ENCODE assay signal across 12 mouse cellular contexts in the genomic region with DNA sequence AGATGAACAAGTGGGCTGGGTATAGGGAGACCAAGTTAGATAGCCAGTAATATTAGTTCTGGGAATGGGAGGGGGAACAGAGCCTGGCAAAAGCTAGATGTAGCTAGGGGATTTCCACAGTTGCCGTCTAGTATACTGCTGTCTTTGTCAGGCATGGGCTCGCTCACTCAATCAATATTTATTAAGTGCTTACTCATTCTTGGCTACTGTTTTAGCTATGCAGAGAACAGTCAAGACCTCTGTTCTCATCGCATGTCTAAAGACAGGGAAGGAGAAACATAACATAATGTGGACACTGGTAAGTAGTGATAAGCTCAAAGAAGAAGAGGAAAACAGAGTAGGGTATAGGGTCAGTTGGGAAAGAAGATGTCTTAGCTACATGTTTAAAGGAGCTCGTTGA.
DNase-seq lines count a peak whose midpoint lies in the region; ATAC-seq and TF ChIP-seq lines count a peak whose summit lies in the region.
"Had no signal": no experiment of that assay in that cellular context is flagged by ENCODE, and none has a peak within 500 bp of the region (broad histone marks: within the 10 kb centered on the region; RNA-seq: fewer than 3 reads in every experiment).

No protein-coding gene starts in this region.

- DNase-seq in CH12.LX (ENCODE audit: extremely low read depth) = peak; percentile 22
- no peak for DNase-seq in spleen, postnatal 4 days (ENCODE audit: low spot score in 2 of 2)
- no peak for DNase-seq in heart, adult 9 months (ENCODE audit: low spot score in 2 of 2)
- DNase-seq: kidney, adult 8-10 months had no signal

- no peak overlapping the region for H3K4me3 ChIP-seq in hindbrain, embryonic 12.5 days
- no peak overlapping the region for H3K4me3 ChIP-seq in hindbrain, embryonic 16.5 days (ENCODE audit: low read length)
- H3K4me3 ChIP-seq in CH12.LX (replicated peaks in 1 of 3; ENCODE audit: low read depth in 2 of 3, low read length in 2 of 3, poor library complexity in 1 of 3) = peak overlapping the region in 2 of 3 experiments; percentile 17 to 37
- no peak overlapping the region for H3K4me3 ChIP-seq in embryonic facial prominence, embryonic 15.5 days (replicated peaks)
- H3K4me3 ChIP-seq in midbrain, embryonic 13.5 days (replicated peaks) = no peak overlapping the region
- H3K4me3 ChIP-seq: heart, embryonic 10.5 days; megakaryocyte, embryonic 14.5 days; neural tube, embryonic 12.5 days had no signal

- peak; percentile 30; the same call in 1 of the 2 replicates for TF ChIP-seq POLR2A in CH12.LX (IDR thresholded peaks at IDR 0.05; ENCODE audit: low read depth, low read length)

- no peak for TF ChIP-seq RAD21 in CH12.LX (IDR thresholded peaks at IDR 0.05; ENCODE audit: low read depth, low read length)

- TF ChIP-seq EP300 in CH12.LX (IDR thresholded peaks at IDR 0.05; ENCODE audit: low read length) = peak; percentile 91

- peaks cover 9% of the 10 kb centered on the region for H3K4me1 ChIP-seq in hindbrain, embryonic 12.5 days
- H3K4me1 ChIP-seq in hindbrain, embryonic 16.5 days (ENCODE audit: control insufficient read depth, insufficient read depth, low read depth, low read length) = peaks cover 5% of the 10 kb centered on the region; the same call in 1 of the 2 replicates
- H3K4me1 ChIP-seq in CH12.LX (ENCODE audit: control insufficient read depth in 1 of 2, insufficient read depth in 2 of 2) = peaks cover 11 to 31% of the 10 kb centered on the region in 2 experiments
- peaks cover 18% of the 10 kb centered on the region for H3K4me1 ChIP-seq in embryonic facial prominence, embryonic 15.5 days
- peaks cover 14% of the 10 kb centered on the region for H3K4me1 ChIP-seq in midbrain, embryonic 13.5 days (replicated peaks)

- in situ Hi-C loops in CH12.LX (cut with MboI; ENCODE audit: low pct_ligation_motif_present, low pct_unique_long_range_greater_than_20kb, low sequenced_read_pairs) = no loop called here

- peak overlapping the region; percentile 58; the same call in 1 of the 2 replicates for H3K27ac ChIP-seq in hindbrain, embryonic 12.5 days
- no peak overlapping the region for H3K27ac ChIP-seq in hindbrain, embryonic 16.5 days (ENCODE audit: low read depth, low read length)
- peak overlapping the region; percentile 87 for H3K27ac ChIP-seq in CH12.LX (ENCODE audit: insufficient read depth, low read depth)
- H3K27ac ChIP-seq in embryonic facial prominence, embryonic 15.5 days (replicated peaks) = peak overlapping the region; percentile 51; the same call in 1 of the 2 replicates
- peak overlapping the region; percentile 69; the same call in 1 of the 2 replicates for H3K27ac ChIP-seq in midbrain, embryonic 13.5 days
- H3K27ac ChIP-seq: heart, embryonic 10.5 days; neural tube, embryonic 12.5 days had no signal

- 66% methylated on average over 4 of the region's 4 CpGs for WGBS in hindbrain, embryonic 12.5 days
- 62% methylated on average over 4 of the region's 4 CpGs for WGBS in hindbrain, embryonic 16.5 days
- 70% methylated on average over 4 of the region's 4 CpGs for WGBS in embryonic facial prominence, embryonic 15.5 days
- 70% methylated on average over 4 of the region's 4 CpGs for WGBS in midbrain, embryonic 13.5 days

- dilution Hi-C loops in CH12.LX (cut with MboI; ENCODE audit: extremely low pct_ligation_motif_present, extremely low pct_unique_long_range_greater_than_20kb, low sequenced_read_pairs) = no loop called here

- ATAC-seq in hindbrain, embryonic 12.5 days (ENCODE audit: low FRiP score) = no peak
- ATAC-seq in hindbrain, embryonic 16.5 days = no peak
- no peak for ATAC-seq in embryonic facial prominence, embryonic 15.5 days (ENCODE audit: insufficient number of reproducible peaks, low FRiP score, low TSS enrichment, low read depth)
- no peak for ATAC-seq in midbrain, embryonic 13.5 days
- no peak for ATAC-seq in frontal cortex, adult (ENCODE audit: low TSS enrichment)

- H3K4me2 ChIP-seq in hindbrain, embryonic 12.5 days (replicated peaks) = no peak overlapping the region
- H3K4me2 ChIP-seq in hindbrain, embryonic 16.5 days (ENCODE audit: low read length) = no peak overlapping the region
- peak overlapping the region; percentile 85 for H3K4me2 ChIP-seq in CH12.LX (ENCODE audit: insufficient read depth, low read depth, poor library complexity, severe bottlenecking)
- H3K4me2 ChIP-seq in embryonic facial prominence, embryonic 15.5 days (replicated peaks) = no peak overlapping the region
- H3K4me2 ChIP-seq in midbrain, embryonic 13.5 days (replicated peaks) = no peak overlapping the region
- H3K4me2 ChIP-seq: neural tube, embryonic 12.5 days had no signal

- H3K36me3 ChIP-seq in hindbrain, embryonic 12.5 days = no peaks in the 10 kb centered on the region
- H3K36me3 ChIP-seq in hindbrain, embryonic 16.5 days (ENCODE audit: control insufficient read depth, insufficient read depth, low read length) = no peaks in the 10 kb centered on the region
- no peaks in the 10 kb centered on the region for H3K36me3 ChIP-seq in CH12.LX (replicated peaks in 1 of 2; ENCODE audit: control insufficient read depth in 1 of 2, insufficient read depth in 1 of 2, low read length in 1 of 2)
- no peaks in the 10 kb centered on the region for H3K36me3 ChIP-seq in embryonic facial prominence, embryonic 15.5 days
- H3K36me3 ChIP-seq in midbrain, embryonic 13.5 days = no peaks in the 10 kb centered on the region
- H3K36me3 ChIP-seq: heart, embryonic 10.5 days; neural tube, embryonic 12.5 days had no signal

- H3K27me3 ChIP-seq in hindbrain, embryonic 12.5 days = no peaks in the 10 kb centered on the region
- H3K27me3 ChIP-seq in hindbrain, embryonic 16.5 days (replicated peaks; ENCODE audit: control insufficient read depth, insufficient read depth, low read length) = no peaks in the 10 kb centered on the region
- H3K27me3 ChIP-seq in CH12.LX (replicated peaks) = no peaks in the 10 kb centered on the region
- H3K27me3 ChIP-seq in embryonic facial prominence, embryonic 15.5 days = no peaks in the 10 kb centered on the region
- H3K27me3 ChIP-seq in midbrain, embryonic 13.5 days = no peaks in the 10 kb centered on the region
- H3K27me3 ChIP-seq: megakaryocyte, embryonic 14.5 days; neural tube, embryonic 12.5 days had no signal

- H3K79me2 ChIP-seq in CH12.LX (replicated peaks; ENCODE audit: control insufficient read depth, extremely low read depth, insufficient read depth, poor library complexity, severe bottlenecking) = peaks cover 5% of the 10 kb centered on the region; the same call in 1 of the 2 replicates

- H3K9me3 ChIP-seq in hindbrain, embryonic 12.5 days (replicated peaks) = peaks cover 12% of the 10 kb centered on the region
- no peaks in the 10 kb centered on the region; the same call in 1 of the 2 replicates for H3K9me3 ChIP-seq in hindbrain, embryonic 16.5 days (ENCODE audit: control insufficient read depth, low read length)
- peaks cover 6% of the 10 kb centered on the region for H3K9me3 ChIP-seq in CH12.LX (replicated peaks; ENCODE audit: low read length)
- H3K9me3 ChIP-seq in embryonic facial prominence, embryonic 15.5 days (replicated peaks) = peaks cover 7% of the 10 kb centered on the region; the same call in 1 of the 2 replicates
- H3K9me3 ChIP-seq in midbrain, embryonic 13.5 days = peaks cover 3% of the 10 kb centered on the region; the same call in 1 of the 2 replicates
- H3K9me3 ChIP-seq: neural tube, embryonic 12.5 days had no signal

- TF ChIP-seq CTCF in CH12.LX (conservative IDR thresholded peaks at IDR 0.05 in 1 of 2, IDR thresholded peaks at IDR 0.05 in 1 of 2; ENCODE audit: low read depth in 2 of 2, low read length in 2 of 2) = no peak

- H3K9ac ChIP-seq in hindbrain, embryonic 12.5 days = no peak overlapping the region
- no peak overlapping the region for H3K9ac ChIP-seq in hindbrain, embryonic 16.5 days (ENCODE audit: low read depth, low read length)
- H3K9ac ChIP-seq in CH12.LX (ENCODE audit: insufficient read depth, low read depth) = peak overlapping the region; percentile 15
- no peak overlapping the region for H3K9ac ChIP-seq in embryonic facial prominence, embryonic 15.5 days
- no peak overlapping the region for H3K9ac ChIP-seq in midbrain, embryonic 13.5 days (replicated peaks)
- H3K9ac ChIP-seq: neural tube, embryonic 12.5 days had no signal

TF ChIP-seq in CH12.LX, 34 proteins besides CTCF, POLR2A, EP300 and RAD21 (continues in another document):
- TF ChIP-seq JUN (IDR thresholded peaks at IDR 0.05; ENCODE audit: insufficient read depth, low read depth, low read length) = peak; percentile 84
- TF ChIP-seq MYC (IDR thresholded peaks at IDR 0.05; ENCODE audit: low read depth, low read length) = peak; percentile 59; the same call in 1 of the 2 replicates
- no peak for TF ChIP-seq KAT2A (IDR thresholded peaks at IDR 0.05; ENCODE audit: insufficient replicate concordance, low read length)
- TF ChIP-seq E2F4 (IDR thresholded peaks at IDR 0.05; ENCODE audit: insufficient replicate concordance, low read depth, low read length) = no peak
- no peak for TF ChIP-seq SMC3 (IDR thresholded peaks at IDR 0.05; ENCODE audit: low read depth, low read length)
- no peak for TF ChIP-seq USF1 (IDR thresholded peaks at IDR 0.05; ENCODE audit: low read depth, low read length)
- no peak for TF ChIP-seq NRF1 (IDR thresholded peaks at IDR 0.05; ENCODE audit: low read depth, low read length)
- TF ChIP-seq POLR2AphosphoS2 (IDR thresholded peaks at IDR 0.05; ENCODE audit: low read depth, low read length) = no peak
- TF ChIP-seq BHLHE40 (IDR thresholded peaks at IDR 0.05; ENCODE audit: low read depth, low read length) = no peak
- no peak for TF ChIP-seq MXI1 (IDR thresholded peaks at IDR 0.05; ENCODE audit: low read depth, low read length)
- no peak for TF ChIP-seq PAX5 (IDR thresholded peaks at IDR 0.05; ENCODE audit: low read length)
- peak; percentile 56; the same call in 1 of the 2 replicates for TF ChIP-seq TCF12 (IDR thresholded peaks at IDR 0.05; ENCODE audit: low read depth, low read length)
- no peak for TF ChIP-seq MEF2A (IDR thresholded peaks at IDR 0.05; ENCODE audit: borderline replicate concordance, low read depth, low read length)
- no peak for TF ChIP-seq GABPA (IDR thresholded peaks at IDR 0.05; ENCODE audit: insufficient replicate concordance, low read depth, low read length)
- no peak for TF ChIP-seq ELF1 (IDR thresholded peaks at IDR 0.05; ENCODE audit: low read depth, low read length)
- TF ChIP-seq CHD2 (IDR thresholded peaks at IDR 0.05; ENCODE audit: low read length) = no peak
- 0 out of 2 replicates have a peak, but pooled peaks have one; percentile 34 for TF ChIP-seq TBP (conservative IDR thresholded peaks at IDR 0.05; ENCODE audit: low read depth, low read length)
- TF ChIP-seq UBTF (IDR thresholded peaks at IDR 0.05; ENCODE audit: low read depth, low read length) = no peak
- peak; percentile 96 for TF ChIP-seq IRF4 (IDR thresholded peaks at IDR 0.05; ENCODE audit: low read depth, low read length)
- no peak for TF ChIP-seq ZNF384 (IDR thresholded peaks at IDR 0.05; ENCODE audit: low read depth, low read length)
- TF ChIP-seq MAZ (IDR thresholded peaks at IDR 0.05; ENCODE audit: low read depth, low read length) = no peak
- no peak for TF ChIP-seq MAX (IDR thresholded peaks at IDR 0.05; ENCODE audit: low read length)
- TF ChIP-seq HCFC1 (IDR thresholded peaks at IDR 0.05; ENCODE audit: low read depth, low read length) = no peak

Comparison
In these comparisons a context has a peak if more than half of its experiments do, and no peak if none do; other contexts are left out.
1. H3K4me3 ChIP-seq: peak in CH12.LX (2 of 3); none in hindbrain, embryonic 12.5 days (single experiment), hindbrain, embryonic 16.5 days (single experiment), embryonic facial prominence, embryonic 15.5 days (single experiment) and midbrain, embryonic 13.5 days (single experiment).